Mouse (Mus musculus) forebrain, embryonic 14.5 days (tissue): Measurements from ENCODE around the gene Gm8247. TPM values are rescaled to one million over a fixed set of nuclear protein-coding genes. Genes with fewer than 3 reads are reported as not detected.
"Not testable (repeated sequence)": the region's sequence is repeated elsewhere in the genome, so short reads cannot be mapped to it uniquely, and the experiment has no call there.

Experiments
- ATAC-seq: fragments of 200-750 bp; cut with Nextera tagmentation; 2 replicates; pipeline ENCODE4 v1.8.0; 2017; ENCODE audit warnings: mild to moderate bottlenecking, moderate library complexity
- DNase-seq: peaks from one replicate; pipeline ENCODE4 v3.0.0-alpha.2; 2015; ENCODE audit warnings: low spot score
- H3K27ac ChIP-seq: fragments of 300-500 bp; sonication (generic); 2 replicates; pipeline ENCODE4 v1.5.1; 2014; ENCODE audit warnings: low read depth, mild to moderate bottlenecking, control low read depth, low read length, moderate library complexity
- H3K27me3 ChIP-seq: fragments of 300-500 bp; sonication (generic); replicated peaks from 2 replicates; pipeline ENCODE4 v1.6.1; 2014; ENCODE audit warnings: low read length, control low read depth, mixed read lengths; ENCODE audit not compliant: control insufficient read depth, insufficient read depth
- H3K36me3 ChIP-seq: fragments of 300-500 bp; sonication (generic); 2 replicates; pipeline ENCODE4 v1.6.1; 2014; ENCODE audit warnings: low read length, control low read depth; ENCODE audit not compliant: control insufficient read depth, insufficient read depth
- H3K4me1 ChIP-seq: fragments of 300-500 bp; sonication (generic); 2 replicates; pipeline ENCODE4 v1.6.1; 2014; ENCODE audit warnings: antibody characterized with exemption, low read length, control low read depth; ENCODE audit not compliant: control insufficient read depth, insufficient read depth
- H3K4me2 ChIP-seq: fragments of 300-500 bp; sonication (generic); 2 replicates; pipeline ENCODE4 v1.6.1; 2014; ENCODE audit warnings: mild to moderate bottlenecking, control low read depth, low read length
- H3K4me3 ChIP-seq: fragments of 300-500 bp; sonication (generic); 2 replicates; pipeline ENCODE4 v1.5.1; 2014; ENCODE audit warnings: low read depth, low read length, control low read depth
- H3K9ac ChIP-seq: fragments of 300-500 bp; sonication (generic); 2 replicates; pipeline ENCODE4 v1.6.1; 2014; ENCODE audit warnings: mild to moderate bottlenecking, low read length, control low read depth, moderate library complexity
- H3K9me3 ChIP-seq: fragments of 300-500 bp; sonication (generic); replicated peaks from 2 replicates; pipeline ENCODE4 v1.6.1; 2016; ENCODE audit warnings: low read length, control low read depth, mixed read lengths; ENCODE audit not compliant: control insufficient read depth
- WGBS: fragments of 180-500 bp; shearing (Covaris S2); extraction: QIAGEN DNeasy Blood & Tissue Kit; methylation state at CpG from one replicate; pipeline ENCODE4 v1.1.7; 2014; 5-methylcytosine and 5-hydroxymethylcytosine counted together
- polyA plus RNA-seq: library from polyadenylated mRNA; unstranded; fragments of >200 nt; fragmentation: Nextera tagmentation; extraction: Ambion mirVana; gene quantifications from 2 replicates; pipeline ENCODE4 v1.2.1, GENCODE M21; 2014

Gm8247 gene
- polyA plus RNA-seq = not detected in 2 replicates

DNA sequence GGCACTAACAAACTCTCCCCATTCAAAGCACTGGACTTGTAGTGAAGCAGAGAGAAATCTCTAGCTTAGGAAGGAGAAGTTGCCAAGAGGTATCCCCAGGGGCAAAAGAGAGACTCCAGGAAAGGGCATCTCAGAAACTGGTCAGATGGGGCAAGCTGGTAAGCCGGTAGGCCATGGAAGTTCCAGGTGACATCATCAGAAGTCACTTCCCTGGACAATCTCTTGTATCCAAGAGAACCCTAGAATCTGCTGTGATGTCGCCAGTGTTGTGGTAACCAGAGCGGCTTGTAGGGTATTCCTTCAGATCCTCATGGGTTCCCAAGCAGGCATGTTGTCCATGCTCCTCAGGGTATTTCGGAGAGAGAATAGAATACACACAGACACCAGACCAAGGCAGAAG lies at the start of gene Gm8247:
Gm8247 (plus strand) TSS at position 301 of the 400 bp plus-strand sequence.
- H3K9ac ChIP-seq, ATAC-seq, H3K36me3 ChIP-seq, H3K4me3 ChIP-seq, H3K27me3 ChIP-seq, H3K27ac ChIP-seq, H3K4me1 ChIP-seq, H3K4me2 ChIP-seq, H3K9me3 ChIP-seq, DNase-seq: not testable (repeated sequence)
- WGBS = 90% methylated on average over 4 of the region's 4 CpGs

DNA sequence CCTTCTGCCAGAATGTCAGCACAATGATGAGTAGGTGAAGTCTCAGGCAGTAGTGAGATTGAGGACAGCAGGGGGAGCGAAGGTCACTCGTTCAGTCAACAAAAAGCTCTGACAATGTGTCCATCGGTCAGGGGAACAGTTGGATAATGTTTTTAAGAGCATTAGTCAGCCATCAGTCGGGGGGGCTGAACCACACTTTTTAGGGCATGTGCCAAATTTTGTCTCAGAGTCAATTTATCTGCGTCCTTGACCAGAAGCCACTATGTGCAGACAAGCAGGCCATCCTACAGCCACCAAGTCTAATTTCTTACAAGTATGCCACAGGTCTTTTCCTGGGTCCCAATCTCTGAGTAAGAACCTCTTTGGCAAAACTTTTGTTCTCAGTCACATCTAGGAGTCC lies 35.0 kb upstream of the Gm8247 start:
- H3K4me1 ChIP-seq, H3K9me3 ChIP-seq, DNase-seq, H3K36me3 ChIP-seq, H3K27me3 ChIP-seq, ATAC-seq, H3K27ac ChIP-seq, H3K4me2 ChIP-seq, H3K9ac ChIP-seq, H3K4me3 ChIP-seq: not testable (repeated sequence)
- WGBS = 78% methylated on average over 3 of the region's 5 CpGs

DNA sequence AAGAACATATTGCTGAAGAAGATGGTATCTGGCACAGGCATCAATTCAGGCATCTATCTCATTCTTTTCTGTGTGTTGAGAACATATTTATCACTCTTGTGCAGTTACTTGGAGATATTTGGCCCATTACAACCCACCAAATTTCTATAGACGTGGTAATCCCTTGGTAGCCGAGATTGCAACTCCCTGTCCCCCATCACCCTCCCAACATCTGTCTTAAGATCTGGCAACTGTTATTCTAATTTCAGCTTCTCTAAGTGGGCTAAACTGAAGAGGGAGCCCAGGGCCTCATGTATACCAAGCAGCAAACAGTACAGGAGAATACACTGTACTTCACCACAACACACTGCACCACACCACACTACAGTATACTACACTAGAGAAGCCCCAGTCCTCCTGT lies 8.8 kb downstream of the Gm8247 start:
- not testable (repeated sequence) for H3K36me3 ChIP-seq, DNase-seq, H3K9ac ChIP-seq, H3K9me3 ChIP-seq, H3K4me3 ChIP-seq, H3K27ac ChIP-seq, H3K27me3 ChIP-seq, H3K4me1 ChIP-seq, ATAC-seq, H3K4me2 ChIP-seq
- 88% methylated on average over 2 of the region's 2 CpGs for WGBS

DNA sequence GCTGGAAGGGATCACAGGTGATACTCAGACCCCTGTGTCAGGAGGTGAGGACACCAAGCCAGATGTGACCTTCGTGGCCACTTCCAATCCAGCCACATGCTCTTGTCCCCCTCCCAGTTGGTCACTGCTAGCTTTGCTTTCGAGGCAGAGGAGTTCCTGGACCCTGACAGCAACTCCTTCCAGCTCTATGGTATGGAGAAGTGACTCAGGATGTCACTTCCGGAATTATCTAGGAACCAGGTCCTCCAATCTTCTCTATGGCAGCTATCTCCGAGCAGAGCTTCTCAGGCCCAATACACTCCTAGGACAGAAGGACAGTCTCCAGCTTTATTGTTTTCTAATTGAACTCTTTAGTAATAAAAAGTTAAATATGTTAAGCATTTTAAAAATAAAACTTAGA lies 44.8 kb downstream of the Gm8247 start, which contains the start of gene Gm5624:
Gm5624 (minus strand) TSS at position 202 of the 400 bp plus-strand sequence.
- H3K4me2 ChIP-seq, H3K4me1 ChIP-seq, H3K36me3 ChIP-seq, ATAC-seq, H3K9ac ChIP-seq, DNase-seq, H3K27me3 ChIP-seq, H3K27ac ChIP-seq, H3K4me3 ChIP-seq, H3K9me3 ChIP-seq: not testable (repeated sequence)
- 75% methylated on average over 4 of the region's 4 CpGs for WGBS

Other genes with a start within 250 kb of the Gm8247 start
- not detected in 2 replicates for gene Gm5930, start 244.6 kb upstream of the Gm8247 start, polyA plus RNA-seq
- not detected in 2 replicates for gene Gm8229, start 217.8 kb upstream of the Gm8247 start, polyA plus RNA-seq
- not detected in 2 replicates for gene Gm3371, start 172.5 kb upstream of the Gm8247 start, polyA plus RNA-seq
- not detected in 2 replicates for gene Gm8232, start 149.5 kb upstream of the Gm8247 start, polyA plus RNA-seq
- gene BC061237, start 90.7 kb upstream of the Gm8247 start, polyA plus RNA-seq = not detected in 2 replicates
- gene Gm17093, start 64.9 kb upstream of the Gm8247 start, polyA plus RNA-seq = not detected in 2 replicates
- not detected in 2 replicates for gene Gm5624, start 44.8 kb downstream of the Gm8247 start, polyA plus RNA-seq
- not detected in 2 replicates for gene Gm8257, start 123.3 kb downstream of the Gm8247 start, polyA plus RNA-seq
- not detected in 2 replicates for gene Gm8267, start 167.2 kb downstream of the Gm8247 start, polyA plus RNA-seq